Mouse (Mus musculus): Measurements from ENCODE around the gene Fkbp6.
A peak's percentile ranks its signal among the peaks of the same experiment; 100 is the strongest.

The Fkbp6 gene

DNA sequence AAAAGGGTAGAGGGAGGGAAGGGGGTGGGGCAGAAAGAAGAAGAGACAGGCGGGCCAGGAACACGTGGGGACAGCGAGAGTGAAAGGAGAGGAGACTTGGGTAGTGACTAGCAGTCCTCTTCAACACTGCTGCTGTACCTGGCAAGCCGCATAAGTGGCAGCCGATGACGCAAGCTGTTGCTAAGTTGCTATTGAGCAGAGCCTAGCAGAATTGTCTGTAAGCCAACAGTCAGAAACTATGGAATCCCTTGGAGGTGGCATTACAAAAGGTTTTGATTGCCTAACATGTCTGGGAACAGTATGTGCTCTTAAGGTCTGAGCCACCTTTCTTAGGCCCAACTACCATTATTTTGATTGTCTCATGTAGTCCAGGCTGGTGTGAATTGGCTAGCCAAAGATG, 18.5 kb upstream of the Fkbp6 start:
- no peak for DNase-seq (ENCODE audit: low read depth, low spot score)
- no peaks in the 10 kb centered on the region; the same call in 1 of the 2 replicates for H3K36me3 ChIP-seq (ENCODE audit: control insufficient read depth, insufficient read depth, low read length, poor library complexity, severe bottlenecking)
- no peaks in the 10 kb centered on the region for H3K27me3 ChIP-seq (ENCODE audit: control insufficient read depth, insufficient read depth, low read length, poor library complexity, severe bottlenecking)

DNA sequence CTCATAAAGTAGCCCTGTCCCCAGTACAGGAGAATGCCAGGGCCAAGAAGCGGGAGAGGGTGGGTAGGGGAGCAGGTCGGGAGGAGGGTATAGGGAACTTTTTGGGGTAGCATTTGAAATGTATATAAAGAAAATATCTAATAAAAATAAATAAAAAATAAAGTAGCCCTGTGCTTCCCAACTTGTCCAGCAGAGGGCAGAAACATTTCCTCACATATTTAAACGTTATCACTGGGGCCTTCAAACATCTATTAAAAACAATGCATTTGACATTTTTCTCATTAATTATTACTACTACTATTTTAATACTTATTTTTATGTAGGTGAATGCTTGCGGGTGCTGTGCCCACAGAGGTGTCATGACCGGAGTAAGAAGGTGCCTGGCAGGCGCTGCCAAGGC, 18.0 kb upstream of the Fkbp6 start:
- no peaks in the 10 kb centered on the region for H3K27me3 ChIP-seq (ENCODE audit: control insufficient read depth, insufficient read depth, low read length, poor library complexity, severe bottlenecking)
- DNase-seq (ENCODE audit: low read depth, low spot score): peak; percentile 54
- no peaks in the 10 kb centered on the region; the same call in 1 of the 2 replicates for H3K36me3 ChIP-seq (ENCODE audit: control insufficient read depth, insufficient read depth, low read length, poor library complexity, severe bottlenecking)

DNA sequence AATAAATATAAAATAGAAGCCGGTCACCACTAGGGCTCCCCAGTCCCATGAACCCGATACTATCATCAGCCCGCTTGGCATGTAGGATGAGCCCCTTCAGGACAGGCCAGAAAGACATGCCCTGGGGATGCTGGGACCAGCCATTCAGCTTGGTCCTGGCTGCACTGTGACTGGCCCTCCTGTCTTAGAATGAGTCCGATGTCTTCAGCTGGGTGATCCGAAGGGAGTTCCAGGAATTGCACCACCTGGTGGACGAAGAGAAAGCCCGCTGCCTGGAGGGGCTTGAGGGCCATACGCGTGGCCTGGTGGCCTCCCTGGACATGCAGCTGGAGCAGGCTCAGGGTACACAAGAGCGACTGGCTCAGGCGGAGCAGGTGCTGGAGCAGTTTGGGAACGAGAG, 13.7 kb upstream of the Fkbp6 start:
- Histone ChIP-seq H3K27me3 (ENCODE audit: control insufficient read depth, insufficient read depth, low read length, poor library complexity, severe bottlenecking) (no peaks in the 10 kb centered on the region), H3K36me3 (ENCODE audit: control insufficient read depth, insufficient read depth, low read length, poor library complexity, severe bottlenecking) (no peaks in the 10 kb centered on the region)
- DNase-seq (ENCODE audit: low read depth, low spot score): peak; percentile 54

DNA sequence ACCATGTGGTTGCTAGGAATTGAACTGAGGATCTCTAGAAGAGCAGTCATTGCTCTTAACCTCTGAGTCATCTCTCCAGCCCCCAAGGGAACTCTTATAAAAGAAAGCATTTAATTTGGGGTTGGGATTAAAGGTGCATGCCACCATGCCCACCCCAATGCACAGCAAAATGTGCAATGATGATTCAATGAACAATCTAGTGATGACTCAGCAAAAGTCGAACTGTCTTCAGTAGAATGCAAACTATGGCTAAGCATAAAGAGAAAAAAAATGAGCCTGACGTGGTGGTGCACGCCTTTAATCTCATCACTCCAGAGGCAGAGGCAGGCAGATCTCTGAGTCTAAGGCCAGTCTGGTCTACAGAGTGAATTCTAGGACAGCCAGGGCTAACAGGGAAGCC, 12.7 kb upstream of the Fkbp6 start:
- no peaks in the 10 kb centered on the region for H3K27me3 ChIP-seq (ENCODE audit: control insufficient read depth, insufficient read depth, low read length, poor library complexity, severe bottlenecking)
- no peak for DNase-seq (ENCODE audit: low read depth, low spot score)

DNA sequence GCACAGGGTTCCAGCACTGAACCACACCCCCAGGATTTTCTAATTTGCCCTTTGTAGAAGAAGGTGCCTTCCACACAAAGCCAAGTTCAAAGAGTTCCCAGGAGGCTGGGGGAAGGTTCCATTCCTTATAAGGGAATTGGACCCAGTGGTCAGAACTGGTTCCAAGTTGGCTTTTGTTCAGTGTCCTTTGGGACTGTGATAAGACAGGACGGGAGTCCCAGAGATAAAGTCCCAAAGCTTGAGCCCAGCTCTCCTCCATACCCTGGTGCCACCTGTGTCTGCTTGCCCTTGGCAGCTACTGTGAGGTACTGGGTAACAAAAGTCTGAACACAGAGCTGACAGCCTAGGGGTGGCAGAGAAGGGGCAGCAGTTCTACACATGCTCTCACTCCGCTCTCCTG, 9.9 kb upstream of the Fkbp6 start:
- no peak for DNase-seq (ENCODE audit: low read depth, low spot score)
- no peaks in the 10 kb centered on the region for H3K27me3 ChIP-seq (ENCODE audit: control insufficient read depth, insufficient read depth, low read length, poor library complexity, severe bottlenecking)
- H3K36me3 ChIP-seq (ENCODE audit: control insufficient read depth, insufficient read depth, low read length, poor library complexity, severe bottlenecking): no peaks in the 10 kb centered on the region

More for the DNA sequence above, 12.7 kb upstream of the Fkbp6 start:
- H3K36me3 ChIP-seq (ENCODE audit: control insufficient read depth, insufficient read depth, low read length, poor library complexity, severe bottlenecking): no peaks in the 10 kb centered on the region

DNA sequence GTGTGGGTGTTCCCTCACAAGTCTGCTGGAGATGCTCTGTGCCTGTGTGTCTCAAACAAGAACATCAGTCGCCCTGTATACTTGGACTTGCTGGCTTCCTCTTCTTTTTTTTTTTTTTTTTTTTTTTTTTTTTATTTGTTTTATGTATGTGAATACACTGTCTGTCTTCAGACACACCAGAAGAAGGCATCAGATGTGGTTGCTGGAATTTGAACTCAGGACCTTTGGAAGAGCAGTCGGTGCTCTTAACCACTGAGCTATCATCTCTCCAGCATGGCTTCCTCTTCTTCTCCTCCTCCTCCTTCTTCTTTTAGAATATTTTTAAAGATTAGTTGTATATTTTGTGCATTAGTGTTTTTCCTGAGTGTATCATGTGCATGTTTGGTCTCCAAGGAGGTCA, 7.7 kb upstream of the Fkbp6 start:
- Histone ChIP-seq H3K36me3 (ENCODE audit: control insufficient read depth, insufficient read depth, low read length, poor library complexity, severe bottlenecking) (no peaks in the 10 kb centered on the region), H3K27me3 (ENCODE audit: control insufficient read depth, insufficient read depth, low read length, poor library complexity, severe bottlenecking) (no peaks in the 10 kb centered on the region)
- DNase-seq (ENCODE audit: low read depth, low spot score): no peak

DNA sequence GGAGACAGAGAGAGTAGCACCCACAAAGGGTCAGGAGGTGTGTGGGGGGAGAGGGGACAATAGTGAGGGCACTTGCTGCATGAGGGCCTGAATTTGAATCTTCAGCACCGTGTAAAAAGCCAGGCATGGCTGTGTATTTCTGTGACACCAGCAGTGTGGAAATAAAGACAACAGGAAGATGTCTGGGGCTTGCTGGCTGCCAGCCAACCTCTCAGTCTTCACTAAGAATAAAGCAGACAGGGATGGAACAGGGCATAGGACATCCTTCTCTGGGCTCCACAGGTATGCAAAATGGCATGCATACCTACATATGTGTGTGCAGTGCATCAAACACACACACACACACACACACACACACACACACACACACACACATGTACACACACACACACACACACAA, 6.2 kb upstream of the Fkbp6 start:
- Histone ChIP-seq H3K36me3 (ENCODE audit: control insufficient read depth, insufficient read depth, low read length, poor library complexity, severe bottlenecking) (no peaks in the 10 kb centered on the region), H3K27me3 (ENCODE audit: control insufficient read depth, insufficient read depth, low read length, poor library complexity, severe bottlenecking) (no peaks in the 10 kb centered on the region)
- DNase-seq (ENCODE audit: low read depth, low spot score): no peak

DNA sequence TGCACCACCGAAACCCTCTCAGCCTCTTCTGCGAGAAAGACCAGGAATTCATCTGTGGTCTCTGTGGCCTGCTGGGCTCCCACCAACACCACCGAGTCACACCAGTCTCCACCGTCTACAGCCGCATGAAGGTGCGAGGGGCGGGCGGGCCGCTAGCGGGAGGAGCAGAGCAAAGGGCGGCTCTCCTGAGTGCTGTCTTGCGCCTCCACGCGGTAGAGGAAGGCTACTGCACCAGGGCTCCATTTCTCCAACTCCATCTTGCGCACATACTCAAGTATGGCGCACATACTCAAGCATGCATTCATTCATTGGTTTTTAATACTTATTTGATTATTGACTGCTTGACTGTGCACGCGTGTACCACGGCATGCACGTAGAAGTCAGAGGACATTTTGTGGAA, 3.7 kb upstream of the Fkbp6 start:
- H3K36me3 ChIP-seq (ENCODE audit: control insufficient read depth, insufficient read depth, low read length, poor library complexity, severe bottlenecking): no peaks in the 10 kb centered on the region
- DNase-seq (ENCODE audit: low read depth, low spot score): no peak
- no peaks in the 10 kb centered on the region for H3K27me3 ChIP-seq (ENCODE audit: control insufficient read depth, insufficient read depth, low read length, poor library complexity, severe bottlenecking)

DNA sequence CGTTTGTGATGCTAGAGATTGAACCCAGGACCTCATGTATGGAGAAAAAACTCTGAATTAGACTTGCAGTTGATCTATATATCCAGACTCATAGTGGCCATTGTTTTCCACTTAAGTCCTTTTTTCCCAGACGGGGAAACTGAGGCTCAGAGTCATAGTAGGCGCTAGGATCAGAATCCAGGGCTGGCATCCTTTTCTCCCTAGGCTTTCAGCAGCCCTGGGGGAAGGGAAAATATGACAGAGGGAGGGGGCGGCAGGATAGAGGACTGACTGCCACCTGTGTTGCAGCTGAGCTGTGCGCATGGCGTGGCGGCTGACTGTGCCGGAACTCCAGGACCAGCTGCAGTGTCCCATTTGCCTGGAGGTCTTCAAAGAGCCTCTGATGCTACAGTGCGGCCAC, 3.2 kb upstream of the Fkbp6 start, which contains the start of gene Trim50:
Gene Trim50, plus strand, starts transcription at position 301 of the 400 bp plus-strand sequence.
- no peaks in the 10 kb centered on the region for H3K27me3 ChIP-seq (ENCODE audit: control insufficient read depth, insufficient read depth, low read length, poor library complexity, severe bottlenecking)
- no peaks in the 10 kb centered on the region for H3K36me3 ChIP-seq (ENCODE audit: control insufficient read depth, insufficient read depth, low read length, poor library complexity, severe bottlenecking)
- DNase-seq (ENCODE audit: low read depth, low spot score): no peak

DNA sequence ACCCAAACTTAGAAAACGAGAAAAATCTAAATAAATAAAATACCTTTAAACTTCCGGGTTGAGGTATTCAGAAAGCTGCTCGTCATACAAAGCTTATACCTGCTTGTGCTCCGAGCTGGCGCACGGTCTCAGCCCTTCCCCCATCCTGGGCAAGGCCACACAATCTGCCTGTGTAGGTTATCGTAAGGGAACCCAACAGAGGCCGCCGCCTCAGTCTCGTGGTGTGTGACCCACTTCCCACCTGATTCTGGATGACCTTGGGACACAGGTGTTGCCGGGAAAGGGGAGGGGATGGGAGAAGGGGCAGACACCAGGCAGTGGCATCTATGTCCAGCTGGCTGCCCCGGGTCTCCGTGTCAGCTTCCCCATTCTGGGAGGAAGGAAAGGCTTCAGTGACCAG, 1.8 kb upstream of the Fkbp6 start:
- no peaks in the 10 kb centered on the region for H3K36me3 ChIP-seq (ENCODE audit: control insufficient read depth, insufficient read depth, low read length, poor library complexity, severe bottlenecking)
- no peak for DNase-seq (ENCODE audit: low read depth, low spot score)
- no peaks in the 10 kb centered on the region for H3K27me3 ChIP-seq (ENCODE audit: control insufficient read depth, insufficient read depth, low read length, poor library complexity, severe bottlenecking)

DNA sequence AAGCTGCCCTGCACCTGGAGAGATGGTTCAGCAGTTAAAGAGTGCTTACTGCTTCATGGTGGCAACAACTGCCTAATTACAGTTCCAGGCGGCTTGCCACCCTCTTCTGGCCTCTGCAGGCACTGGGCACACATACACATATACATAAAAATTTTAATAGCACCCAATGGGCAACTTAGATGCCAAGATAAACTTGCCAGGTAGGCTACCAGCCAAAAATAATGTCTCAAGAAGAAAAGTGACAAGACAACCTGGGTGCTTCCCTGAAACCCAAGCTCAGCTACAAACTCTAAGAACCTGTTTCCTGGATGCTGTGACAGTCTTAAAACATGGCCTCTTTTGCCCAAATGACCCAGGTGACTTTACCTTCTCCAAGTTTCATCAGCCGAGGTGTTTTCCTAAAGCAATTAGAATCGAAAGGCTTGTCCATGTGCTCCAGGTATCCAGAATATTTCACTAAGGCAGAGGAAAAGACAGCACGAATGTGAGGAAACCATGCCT, 2.3 kb downstream of the Fkbp6 start:
- no peak for DNase-seq (ENCODE audit: low read depth, low spot score)
- H3K36me3 ChIP-seq (ENCODE audit: control insufficient read depth, insufficient read depth, low read length, poor library complexity, severe bottlenecking): no peaks in the 10 kb centered on the region
- H3K27me3 ChIP-seq (ENCODE audit: control insufficient read depth, insufficient read depth, low read length, poor library complexity, severe bottlenecking): no peaks in the 10 kb centered on the region

DNA sequence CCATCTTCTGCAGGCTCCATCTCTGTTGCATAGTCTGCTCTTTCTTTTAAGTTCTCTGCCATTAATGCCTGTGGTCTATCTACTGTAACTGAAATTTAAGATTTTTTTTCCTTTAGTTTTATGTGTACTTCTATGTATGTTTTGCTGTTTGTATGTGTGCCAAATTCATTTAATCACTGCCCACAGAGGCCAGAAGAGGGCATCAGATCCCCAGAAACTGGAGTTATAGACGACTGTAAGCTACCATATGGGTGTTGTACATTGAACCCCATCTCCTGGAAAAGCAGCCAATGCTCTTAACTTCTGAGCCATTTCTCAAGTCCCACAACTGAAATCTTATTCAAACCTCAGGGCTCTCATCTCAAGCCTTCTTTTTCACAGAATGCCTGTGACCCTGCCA, 3.4 kb downstream of the Fkbp6 start:
- Histone ChIP-seq H3K27me3 (ENCODE audit: control insufficient read depth, insufficient read depth, low read length, poor library complexity, severe bottlenecking) (no peaks in the 10 kb centered on the region), H3K36me3 (ENCODE audit: control insufficient read depth, insufficient read depth, low read length, poor library complexity, severe bottlenecking) (no peaks in the 10 kb centered on the region)
- peak; percentile 13 for DNase-seq (ENCODE audit: low read depth, low spot score)

DNA sequence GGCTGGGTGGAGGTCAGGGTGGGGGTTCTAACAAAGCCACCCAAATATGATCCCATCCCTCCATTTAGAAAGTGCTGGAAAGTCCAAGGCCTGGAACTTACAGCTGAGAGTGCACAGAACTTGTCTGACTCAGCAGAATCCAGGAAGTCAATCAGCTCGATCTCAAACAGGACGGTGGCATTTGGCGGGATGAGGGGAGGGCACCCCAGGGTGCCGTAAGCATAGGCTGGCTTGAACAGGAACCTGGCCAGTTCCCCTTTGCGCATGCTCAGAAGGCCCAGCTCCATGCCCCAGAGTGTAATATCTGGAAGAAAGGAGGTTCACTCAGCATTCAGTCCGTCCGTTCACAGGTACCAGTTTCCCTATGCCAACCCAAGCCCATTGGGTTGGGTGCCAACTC, 3.9 kb downstream of the Fkbp6 start:
- H3K36me3 ChIP-seq (ENCODE audit: control insufficient read depth, insufficient read depth, low read length, poor library complexity, severe bottlenecking): no peaks in the 10 kb centered on the region
- no peak for DNase-seq (ENCODE audit: low read depth, low spot score)
- no peaks in the 10 kb centered on the region for H3K27me3 ChIP-seq (ENCODE audit: control insufficient read depth, insufficient read depth, low read length, poor library complexity, severe bottlenecking)

DNA sequence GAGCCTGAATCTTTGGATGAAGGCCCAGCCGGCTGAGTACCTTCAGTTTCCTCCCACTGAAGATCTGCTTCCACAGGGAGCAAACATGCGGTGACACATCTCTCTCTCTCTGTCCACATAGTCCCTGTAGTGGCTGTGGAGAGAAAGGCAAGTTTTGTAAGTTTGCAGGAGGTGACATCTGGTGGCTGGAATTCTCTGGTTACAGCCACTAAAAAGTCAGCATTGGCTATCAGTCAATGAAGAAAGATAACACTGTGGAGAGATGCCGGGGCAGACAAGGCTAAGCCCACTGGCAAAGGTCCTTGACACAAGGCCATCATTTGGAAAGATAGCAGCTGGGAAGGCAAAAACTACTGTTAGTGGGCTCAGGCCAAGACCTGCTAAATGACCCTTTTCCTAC, 12.3 kb downstream of the Fkbp6 start:
- Histone ChIP-seq H3K36me3 (ENCODE audit: control insufficient read depth, insufficient read depth, low read length, poor library complexity, severe bottlenecking) (no peaks in the 10 kb centered on the region), H3K27me3 (ENCODE audit: control insufficient read depth, insufficient read depth, low read length, poor library complexity, severe bottlenecking) (no peaks in the 10 kb centered on the region)
- no peak for DNase-seq (ENCODE audit: low read depth, low spot score)

DNA sequence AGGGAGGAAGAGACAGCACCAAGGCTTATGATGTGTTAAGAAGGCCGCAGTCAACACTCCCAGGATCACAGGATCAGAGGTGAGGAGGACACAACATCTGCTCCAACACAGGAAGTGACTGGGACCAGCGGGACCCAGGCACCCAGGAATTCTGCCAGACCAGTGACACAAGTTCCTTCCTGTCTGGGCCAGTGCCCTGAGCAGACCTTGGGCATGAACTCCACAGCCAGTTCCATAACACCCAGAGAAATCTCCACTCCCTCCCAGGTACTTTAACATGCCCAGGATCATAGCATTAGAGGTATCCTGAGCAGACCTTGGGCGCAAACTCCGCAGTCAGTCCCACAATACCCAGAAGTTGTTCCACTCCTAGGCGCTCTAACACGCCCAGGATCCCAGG, 18.7 kb downstream of the Fkbp6 start:
- Histone ChIP-seq H3K36me3 (ENCODE audit: control insufficient read depth, insufficient read depth, low read length, poor library complexity, severe bottlenecking) (no peaks in the 10 kb centered on the region), H3K27me3 (ENCODE audit: control insufficient read depth, insufficient read depth, low read length, poor library complexity, severe bottlenecking) (no peaks in the 10 kb centered on the region)
- no peak for DNase-seq (ENCODE audit: low read depth, low spot score)

DNA sequence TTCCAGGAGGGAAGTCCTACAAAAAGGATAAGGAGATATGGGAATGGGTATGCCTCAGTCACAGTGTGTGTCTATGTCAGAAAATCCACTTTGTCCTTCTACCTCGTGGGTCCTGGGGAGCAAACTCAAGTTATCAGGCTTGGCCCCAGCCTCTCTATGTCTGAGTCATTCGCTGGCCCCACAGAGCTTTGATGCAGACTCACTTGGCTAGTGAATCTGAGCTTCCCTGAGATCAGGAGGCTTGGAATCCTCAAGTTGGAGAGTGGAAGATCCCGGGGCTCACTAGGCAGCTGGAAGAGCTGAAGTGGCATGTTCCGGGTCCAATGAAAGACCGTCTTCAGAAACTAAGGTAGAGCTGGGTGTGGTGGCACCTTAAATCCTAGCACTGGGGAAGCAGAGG, 19.6 kb downstream of the Fkbp6 start:
- Histone ChIP-seq H3K27me3 (ENCODE audit: control insufficient read depth, insufficient read depth, low read length, poor library complexity, severe bottlenecking) (no peaks in the 10 kb centered on the region), H3K36me3 (ENCODE audit: control insufficient read depth, insufficient read depth, low read length, poor library complexity, severe bottlenecking) (no peaks in the 10 kb centered on the region)
- no peak for DNase-seq (ENCODE audit: low read depth, low spot score)
